Mouse (Mus musculus): ENCODE measurements around the gene Ccdc136.

DNA sequence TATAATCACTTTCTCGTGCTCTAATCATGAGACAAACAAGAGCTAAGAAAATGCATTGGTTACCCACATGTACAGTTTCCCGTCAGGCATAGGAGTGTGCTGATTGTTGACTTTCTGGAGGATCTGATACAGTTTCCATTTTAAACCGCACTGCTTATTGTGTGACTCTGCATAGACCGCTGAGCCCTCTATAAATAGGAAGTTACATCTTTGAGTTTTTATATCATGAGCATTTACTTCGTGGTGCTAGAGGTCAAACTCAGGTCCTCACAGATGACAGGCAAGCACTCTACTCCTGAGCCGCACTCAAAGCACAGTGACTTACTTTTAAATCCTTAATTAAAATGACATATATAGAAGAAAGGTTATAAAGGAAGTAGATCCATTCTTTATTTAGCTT is 35.9 kb upstream of the Ccdc136 start:
- TF ChIP-seq CTCF (IDR thresholded peaks at IDR 0.05; ENCODE audit: low read depth), result no peak
- no peak for TF ChIP-seq EP300 (IDR thresholded peaks at IDR 0.05; ENCODE audit: low read depth)

Data from liver, embryonic 14.5 days (tissue).